Mouse (Mus musculus): ENCODE data around the gene Rexo4. TPM values are rescaled to one million over a fixed set of nuclear protein-coding genes. Genes with fewer than 3 reads are reported as not detected.

The Rexo4 gene
- polyA plus RNA-seq, 1 experiment from 2014 or later = 40.9 TPM

DNA sequence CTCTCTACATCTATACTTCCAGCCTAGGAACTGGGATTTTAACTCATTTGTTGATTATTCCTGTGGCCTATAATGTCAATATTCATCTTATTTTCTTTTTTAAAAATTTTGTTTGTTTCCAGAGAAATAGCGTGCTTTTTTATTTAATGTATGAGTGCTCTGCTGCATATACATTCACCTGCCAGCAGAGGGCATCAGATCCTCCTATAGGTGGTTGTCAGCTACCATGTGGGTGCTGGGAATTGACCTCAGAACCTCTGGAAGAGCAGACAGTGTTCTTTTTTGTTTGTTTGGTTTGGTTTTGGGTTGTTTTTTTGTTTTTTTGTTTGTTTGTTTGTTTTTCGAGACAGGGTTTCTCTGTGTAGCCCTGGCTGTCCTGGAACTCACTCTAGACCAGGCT is 3.1 kb upstream of the Rexo4 start:
- Histone ChIP-seq H3K4me1 (peaks cover 18% of the 10 kb centered on the region), H3K9me3 (replicated peaks) (no peaks in the 10 kb centered on the region), H3K27me3 (no peaks in the 10 kb centered on the region), H3K36me3 (peaks cover under 1% of the 10 kb centered on the region), H3K4me3 (no peak overlapping the region), H3K27ac (no peak overlapping the region), H3K4me2 (replicated peaks) (no peak overlapping the region), H3K9ac (no peak overlapping the region)
- ATAC-seq (ENCODE audit: low FRiP score) = no peak
- 78% methylated on average over 2 of the region's 2 CpGs for WGBS

- Histone ChIP-seq H3K27me3 (no peaks in the 10 kb centered on the region), H3K4me3 (peak overlapping the region; percentile 75), H3K4me1 (peaks cover 32% of the 10 kb centered on the region), H3K27ac (peak overlapping the region; percentile 97), H3K36me3 (peaks cover 22% of the 10 kb centered on the region), H3K9me3 (replicated peaks) (no peaks in the 10 kb centered on the region), H3K9ac (peak overlapping the region; percentile 83), H3K4me2 (replicated peaks) (peak overlapping the region; percentile 89)
- WGBS = 18% methylated on average over 14 of the region's 14 CpGs
- ATAC-seq (ENCODE audit: low FRiP score) = no peak; the same call in 1 of the 2 replicates
Measured at GRCm38 (mm10) chr2:26964724-26965370, 661 bp upstream of the Rexo4 start.

- Histone ChIP-seq H3K27ac (no peak overlapping the region), H3K9ac (no peak overlapping the region), H3K27me3 (no peaks in the 10 kb centered on the region), H3K9me3 (replicated peaks) (no peaks in the 10 kb centered on the region), H3K4me3 (no peak overlapping the region), H3K36me3 (peaks cover 57% of the 10 kb centered on the region), H3K4me2 (replicated peaks) (no peak overlapping the region), H3K4me1 (peaks cover 32% of the 10 kb centered on the region)
- WGBS = 81% methylated on average over 4 of the region's 4 CpGs
- ATAC-seq (ENCODE audit: low FRiP score) = no peak
Measured at GRCm38 (mm10) chr2:26960756-26961155, 3.4 kb downstream of the Rexo4 start.

- Histone ChIP-seq H3K36me3 (peaks cover 90% of the 10 kb centered on the region), H3K4me1 (peaks cover 16% of the 10 kb centered on the region; the same call in 1 of the 2 replicates), H3K9me3 (replicated peaks) (no peaks in the 10 kb centered on the region), H3K9ac (no peak overlapping the region), H3K4me2 (replicated peaks) (no peak overlapping the region), H3K27me3 (no peaks in the 10 kb centered on the region), H3K4me3 (no peak overlapping the region), H3K27ac (no peak overlapping the region)
- no peak for ATAC-seq (ENCODE audit: low FRiP score)
- 95% methylated on average over 2 of the region's 2 CpGs for WGBS
Measured at GRCm38 (mm10) chr2:26957488-26957859, 6.7 kb downstream of the Rexo4 start.

- Histone ChIP-seq H3K4me1 (peaks cover 11% of the 10 kb centered on the region; the same call in 1 of the 2 replicates), H3K36me3 (peaks cover 92% of the 10 kb centered on the region), H3K4me3 (no peak overlapping the region), H3K9ac (no peak overlapping the region), H3K9me3 (replicated peaks) (no peaks in the 10 kb centered on the region), H3K4me2 (replicated peaks) (no peak overlapping the region), H3K27me3 (no peaks in the 10 kb centered on the region), H3K27ac (no peak overlapping the region)
- no peak for ATAC-seq (ENCODE audit: low FRiP score)
- WGBS = 95% methylated on average over 12 of the region's 12 CpGs
Measured at GRCm38 (mm10) chr2:26956811-26957487, 7.2 kb downstream of the Rexo4 start.

GRCm38 (mm10) chr2:26954735-26955395 is 9.3 kb downstream of the Rexo4 start:
- no peaks in the 10 kb centered on the region for H3K9me3 ChIP-seq (replicated peaks)
- H3K4me2 ChIP-seq (replicated peaks) = no peak overlapping the region
- ATAC-seq (ENCODE audit: low FRiP score) = no peak
- H3K4me1 ChIP-seq = no peaks in the 10 kb centered on the region
- peaks cover 92% of the 10 kb centered on the region for H3K36me3 ChIP-seq
- no peaks in the 10 kb centered on the region for H3K27me3 ChIP-seq
- 89% methylated on average over 2 of the region's 2 CpGs for WGBS
- H3K4me3 ChIP-seq = no peak overlapping the region
- no peak overlapping the region for H3K9ac ChIP-seq
- no peak overlapping the region for H3K27ac ChIP-seq

GRCm38 (mm10) chr2:26952866-26953265 is 11.3 kb downstream of the Rexo4 start:
- no peaks in the 10 kb centered on the region for H3K9me3 ChIP-seq (replicated peaks)
- WGBS = 97% methylated on average over 8 of the region's 8 CpGs
- ATAC-seq (ENCODE audit: low FRiP score) = no peak
- no peak overlapping the region for H3K27ac ChIP-seq
- no peak overlapping the region for H3K4me3 ChIP-seq
- no peaks in the 10 kb centered on the region for H3K27me3 ChIP-seq
- no peak overlapping the region for H3K4me2 ChIP-seq (replicated peaks)
- peaks cover 82% of the 10 kb centered on the region for H3K36me3 ChIP-seq
- H3K9ac ChIP-seq = no peak overlapping the region
- no peaks in the 10 kb centered on the region for H3K4me1 ChIP-seq

DNA sequence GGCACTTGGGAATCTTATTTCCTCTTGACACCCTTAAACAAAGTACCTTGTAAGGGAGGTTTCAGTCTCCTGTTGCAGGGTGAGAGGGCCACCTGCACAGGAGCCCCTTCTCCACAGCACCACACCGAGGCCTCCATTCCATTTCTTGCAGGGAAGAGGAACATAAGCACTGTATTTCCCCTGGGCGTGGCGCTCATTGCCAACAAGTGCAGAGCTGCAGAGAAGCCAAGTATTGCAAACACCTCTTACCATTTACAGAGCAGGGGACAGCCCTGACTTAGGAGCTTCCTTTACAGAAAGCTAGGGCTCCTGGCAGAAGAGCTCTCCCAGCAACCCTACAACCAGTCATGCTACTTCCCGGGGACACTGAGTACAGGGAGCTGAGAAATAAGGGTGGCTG is 12.0 kb downstream of the Rexo4 start:
- Histone ChIP-seq H3K36me3 (peaks cover 80% of the 10 kb centered on the region), H3K27me3 (no peaks in the 10 kb centered on the region), H3K9me3 (replicated peaks) (no peaks in the 10 kb centered on the region), H3K9ac (no peak overlapping the region), H3K4me3 (no peak overlapping the region), H3K27ac (no peak overlapping the region), H3K4me2 (replicated peaks) (no peak overlapping the region), H3K4me1 (no peaks in the 10 kb centered on the region)
- ATAC-seq (ENCODE audit: low FRiP score) = no peak
- WGBS = 96% methylated on average over 4 of the region's 4 CpGs

DNA sequence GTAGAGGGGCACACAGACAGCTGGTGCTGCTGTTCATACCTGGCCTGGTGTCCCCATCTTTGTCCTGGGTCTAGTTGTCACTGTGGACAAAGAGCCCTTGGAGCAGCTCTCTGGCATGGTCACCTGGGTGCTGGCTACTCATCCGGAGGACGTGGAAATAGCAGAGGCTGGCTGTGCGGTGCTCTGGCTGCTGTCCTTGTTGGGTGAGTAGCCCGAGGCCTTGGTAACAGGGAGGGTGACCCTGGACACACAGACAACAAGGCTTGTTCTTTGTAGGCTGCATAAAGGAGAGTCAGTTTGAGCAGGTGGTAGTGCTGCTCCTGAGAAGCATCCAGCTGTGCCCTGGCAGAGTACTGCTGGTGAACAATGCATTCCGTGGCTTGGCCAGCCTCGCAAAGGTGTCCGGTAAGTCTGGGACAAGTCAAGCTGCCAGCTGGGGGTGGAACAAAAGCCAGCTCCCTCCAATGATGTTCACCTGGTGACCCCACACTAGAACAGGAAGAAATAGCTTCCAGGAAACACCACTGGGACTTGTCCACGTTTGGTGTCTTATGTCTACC is 12.8 kb downstream of the Rexo4 start:
- H3K36me3 ChIP-seq = peaks cover 74% of the 10 kb centered on the region
- no peak for ATAC-seq (ENCODE audit: low FRiP score)

DNA sequence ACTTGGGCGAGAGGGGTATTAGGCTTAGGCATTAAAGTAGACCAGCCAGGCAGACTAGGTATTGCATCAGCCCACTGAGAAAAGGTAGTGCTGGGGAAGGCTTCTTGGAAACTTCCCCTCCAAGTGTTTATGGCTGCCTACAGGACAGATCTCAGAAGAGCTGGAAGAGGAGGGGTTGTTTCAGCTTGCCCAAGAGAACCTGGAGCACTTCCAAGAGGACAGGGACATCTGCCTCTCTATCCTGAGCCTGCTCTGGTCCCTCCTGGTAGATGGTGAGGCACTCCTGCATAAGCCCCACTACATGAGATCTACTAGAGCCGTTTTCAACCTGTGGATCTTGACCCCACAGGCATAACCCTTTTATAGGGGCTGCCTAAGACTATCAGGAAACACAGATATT is 13.8 kb downstream of the Rexo4 start:
- no peak overlapping the region for H3K4me3 ChIP-seq
- H3K27ac ChIP-seq = no peak overlapping the region
- H3K36me3 ChIP-seq = peaks cover 64% of the 10 kb centered on the region
- H3K4me1 ChIP-seq = no peaks in the 10 kb centered on the region
- no peaks in the 10 kb centered on the region for H3K9me3 ChIP-seq (replicated peaks)
- H3K9ac ChIP-seq = no peak overlapping the region
- no peak overlapping the region for H3K4me2 ChIP-seq (replicated peaks)
- H3K27me3 ChIP-seq = no peaks in the 10 kb centered on the region
- no peak for ATAC-seq (ENCODE audit: low FRiP score)
- 96% methylated on average over 2 of the region's 2 CpGs for WGBS

More for the DNA sequence above, 12.8 kb downstream of the Rexo4 start:
- Histone ChIP-seq H3K27me3 (no peaks in the 10 kb centered on the region), H3K4me3 (no peak overlapping the region), H3K4me1 (no peaks in the 10 kb centered on the region), H3K4me2 (replicated peaks) (no peak overlapping the region), H3K27ac (no peak overlapping the region), H3K9me3 (replicated peaks) (no peaks in the 10 kb centered on the region), H3K9ac (no peak overlapping the region)
- 91% methylated on average over 8 of the region's 8 CpGs for WGBS

DNA sequence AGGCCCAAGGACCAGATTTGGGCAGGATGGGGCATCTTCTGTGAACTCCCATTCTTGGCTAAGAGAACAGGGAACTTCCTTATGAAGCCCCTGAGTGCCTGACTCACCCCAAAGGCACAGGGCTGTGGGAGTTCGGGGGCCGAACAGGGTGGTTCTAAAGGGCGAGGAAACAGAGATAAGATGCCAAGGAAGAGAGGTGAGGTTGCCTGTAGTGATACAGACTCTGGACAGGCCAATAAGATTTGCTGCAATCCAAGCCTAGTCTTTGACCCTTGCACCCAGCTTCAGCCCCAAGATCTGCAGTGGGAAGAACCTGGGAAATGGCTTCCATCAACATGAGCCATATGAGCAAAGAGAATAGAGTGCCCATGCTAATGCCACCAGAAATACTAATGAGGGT is 20.9 kb downstream of the Rexo4 start:
- H3K9me3 ChIP-seq (replicated peaks) = no peaks in the 10 kb centered on the region
- H3K4me1 ChIP-seq = no peaks in the 10 kb centered on the region
- 82% methylated on average over 3 of the region's 3 CpGs for WGBS
- no peaks in the 10 kb centered on the region for H3K27me3 ChIP-seq
- no peak for ATAC-seq (ENCODE audit: low FRiP score)
- no peak overlapping the region for H3K9ac ChIP-seq
- H3K27ac ChIP-seq = no peak overlapping the region
- 0 out of 2 replicates have a peak, but pooled peaks cover 6% of the 10 kb centered on the region for H3K36me3 ChIP-seq
- no peak overlapping the region for H3K4me3 ChIP-seq
- H3K4me2 ChIP-seq (replicated peaks) = no peak overlapping the region

DNA sequence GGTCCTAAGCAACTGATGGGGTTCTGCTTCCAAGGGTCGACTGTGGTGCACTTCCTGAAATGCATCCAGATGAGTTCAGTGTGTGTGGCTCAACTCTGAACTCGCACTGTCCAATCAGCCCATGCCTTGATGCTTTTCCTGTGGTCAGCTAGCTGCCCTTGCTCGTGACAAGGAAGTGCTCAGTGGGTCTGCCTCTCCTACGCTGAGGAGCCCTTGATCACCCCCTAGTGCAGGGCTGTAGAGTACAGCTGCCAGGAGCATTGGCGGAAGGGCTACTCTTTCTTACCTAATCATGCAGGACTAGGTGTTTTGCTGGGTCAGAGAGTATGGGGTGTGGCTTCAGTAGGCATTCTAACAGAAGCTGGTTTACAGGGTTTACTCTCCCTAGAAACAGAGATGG is 22.6 kb downstream of the Rexo4 start:
- H3K4me3 ChIP-seq = no peak overlapping the region
- H3K9me3 ChIP-seq (replicated peaks) = no peaks in the 10 kb centered on the region
- no peak for ATAC-seq (ENCODE audit: low FRiP score)
- no peaks in the 10 kb centered on the region for H3K36me3 ChIP-seq
- 46% methylated on average over 5 of the region's 5 CpGs for WGBS
- H3K27me3 ChIP-seq = no peaks in the 10 kb centered on the region
- no peaks in the 10 kb centered on the region for H3K4me1 ChIP-seq
- no peak overlapping the region for H3K4me2 ChIP-seq (replicated peaks)
- H3K27ac ChIP-seq = no peak overlapping the region
- no peak overlapping the region for H3K9ac ChIP-seq
